Mouse (Mus musculus): ENCODE results near the gene Mettl3. TPM values are rescaled to one million over a fixed set of nuclear protein-coding genes. Genes with fewer than 3 reads are reported as not detected.
"Not testable (repeated sequence)": the region's sequence is repeated elsewhere in the genome, so short reads cannot be mapped to it uniquely, and the experiment has no call there.

The Mettl3 gene
- polyA plus RNA-seq, 1 experiment, result 65.8 TPM

DNA sequence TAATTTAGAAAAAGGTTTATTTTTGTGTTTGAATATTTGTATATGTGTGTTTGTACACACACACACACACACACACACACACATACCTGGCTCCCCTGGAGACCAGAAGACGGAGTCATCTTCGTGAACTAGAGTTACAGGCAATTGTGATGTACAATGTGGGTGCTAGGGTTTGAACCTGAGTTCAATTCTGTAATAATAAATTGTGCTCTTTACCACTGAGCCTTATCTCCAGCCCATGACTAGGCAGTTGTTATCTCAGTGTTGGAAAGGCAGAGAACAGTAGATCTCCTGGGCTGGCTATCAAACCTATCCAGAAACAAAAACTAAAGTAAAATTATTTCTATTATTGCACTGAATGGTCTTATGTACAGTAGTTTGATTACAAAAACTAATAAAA, 1.2 kb upstream of the Mettl3 start:
- peak overlapping the region; percentile 75; the same call in 1 of the 2 replicates for H3K9ac ChIP-seq (ENCODE audit: low read depth, poor library complexity, severe bottlenecking)
- no peak for TF ChIP-seq EP300 (IDR thresholded peaks at IDR 0.05; ENCODE audit: insufficient read depth, low read depth, low read length)
- TF ChIP-seq POLR2A (IDR thresholded peaks at IDR 0.05; ENCODE audit: insufficient read depth, low read length), result no peak
- TF ChIP-seq CTCF (IDR thresholded peaks at IDR 0.05; ENCODE audit: low read depth, low read length), result no peak
- no peak overlapping the region for H3K4me3 ChIP-seq (ENCODE audit: low read depth, low read length)
- H3K27me3 ChIP-seq (ENCODE audit: control insufficient read depth, insufficient read depth, low read length, poor library complexity, severe bottlenecking), result no peaks in the 10 kb centered on the region
- no peaks in the 10 kb centered on the region for H3K9me3 ChIP-seq (replicated peaks; ENCODE audit: control insufficient read depth, insufficient read depth, low read length, poor library complexity, severe bottlenecking)
- H3K27ac ChIP-seq (ENCODE audit: insufficient read depth, low read length), result peak overlapping the region; percentile 52; the same call in 1 of the 2 replicates
- H3K36me3 ChIP-seq (ENCODE audit: control insufficient read depth, insufficient read depth, low read length, poor library complexity, severe bottlenecking), result peaks cover 4% of the 10 kb centered on the region; the same call in 1 of the 2 replicates
- H3K4me1 ChIP-seq (ENCODE audit: control insufficient read depth, insufficient read depth, low read length), result no peaks in the 10 kb centered on the region

DNA sequence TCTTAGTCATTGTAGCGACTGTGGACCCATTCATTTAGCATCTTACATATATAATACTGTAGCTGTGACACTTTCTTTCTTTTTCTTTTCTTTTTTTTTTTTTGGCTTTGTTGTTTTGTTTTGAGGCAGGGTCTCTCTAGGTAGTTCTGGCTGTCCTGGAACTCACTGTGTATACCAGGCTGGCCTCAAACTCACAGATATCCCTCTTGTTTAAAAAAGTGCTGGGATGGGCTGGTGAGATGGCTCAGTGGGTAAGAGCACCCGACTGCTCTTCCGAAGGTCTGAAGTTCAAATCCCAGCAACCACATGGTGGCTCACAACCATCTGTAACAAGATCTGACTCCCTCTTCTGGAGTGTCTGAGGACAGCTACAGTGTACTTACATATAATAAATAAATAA, 1.4 kb downstream of the Mettl3 start:
- not testable (repeated sequence) for H3K9me3 ChIP-seq (replicated peaks; ENCODE audit: control insufficient read depth, insufficient read depth, low read length, poor library complexity, severe bottlenecking); H3K4me3 ChIP-seq (ENCODE audit: low read depth, low read length); H3K4me1 ChIP-seq (ENCODE audit: control insufficient read depth, insufficient read depth, low read length); H3K27me3 ChIP-seq (ENCODE audit: control insufficient read depth, insufficient read depth, low read length, poor library complexity, severe bottlenecking); H3K27ac ChIP-seq (ENCODE audit: insufficient read depth, low read length)
- H3K36me3 ChIP-seq (ENCODE audit: control insufficient read depth, insufficient read depth, low read length, poor library complexity, severe bottlenecking), result peaks cover 20% of the 10 kb centered on the region
- peak overlapping the region; percentile 75; the same call in 1 of the 2 replicates for H3K9ac ChIP-seq (ENCODE audit: low read depth, poor library complexity, severe bottlenecking)

DNA sequence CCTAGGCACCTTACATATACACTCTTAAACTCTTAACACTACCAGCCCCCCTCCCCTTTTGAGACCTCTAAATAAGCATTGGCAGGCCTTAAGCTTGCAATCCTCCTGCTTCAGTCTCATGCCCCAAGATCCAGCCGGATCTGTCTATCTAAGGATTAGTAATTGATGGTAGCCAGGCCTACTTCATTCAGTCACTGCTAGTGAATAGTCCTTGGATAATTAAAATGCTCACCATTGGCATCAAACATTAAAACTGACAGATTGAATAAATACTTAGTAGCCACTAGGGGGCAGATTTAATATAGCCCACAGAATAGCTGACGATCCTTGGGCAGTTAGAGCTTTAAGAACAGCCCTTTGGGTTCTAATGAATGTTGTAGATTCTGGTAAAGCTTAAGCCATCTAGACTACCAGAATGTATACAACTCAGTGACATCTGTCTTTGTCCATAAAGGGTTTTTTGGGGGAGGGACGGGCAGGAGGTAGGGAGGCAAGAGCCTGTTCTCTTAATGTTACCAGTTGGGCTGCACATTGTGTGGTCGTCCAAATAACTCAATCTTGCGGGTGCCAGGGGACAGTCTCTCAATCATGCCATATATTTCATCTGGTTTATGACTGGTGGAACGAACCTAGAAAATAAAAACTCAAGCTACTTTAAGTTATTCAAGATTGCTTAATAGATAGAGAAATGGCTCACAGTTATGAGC, 9.2 kb downstream of the Mettl3 start:
- Histone ChIP-seq H3K27ac (ENCODE audit: insufficient read depth, low read length) (no peak overlapping the region), H3K9ac (ENCODE audit: low read depth, poor library complexity, severe bottlenecking) (no peak overlapping the region), H3K36me3 (ENCODE audit: control insufficient read depth, insufficient read depth, low read length, poor library complexity, severe bottlenecking) (peaks cover 75% of the 10 kb centered on the region), H3K27me3 (ENCODE audit: control insufficient read depth, insufficient read depth, low read length, poor library complexity, severe bottlenecking) (no peaks in the 10 kb centered on the region), H3K4me3 (ENCODE audit: low read depth, low read length) (no peak overlapping the region), H3K4me1 (ENCODE audit: control insufficient read depth, insufficient read depth, low read length) (no peaks in the 10 kb centered on the region), H3K9me3 (replicated peaks; ENCODE audit: control insufficient read depth, insufficient read depth, low read length, poor library complexity, severe bottlenecking) (no peaks in the 10 kb centered on the region)
- TF ChIP-seq EP300 (IDR thresholded peaks at IDR 0.05; ENCODE audit: insufficient read depth, low read depth, low read length), result no peak
- no peak for TF ChIP-seq CTCF (IDR thresholded peaks at IDR 0.05; ENCODE audit: low read depth, low read length)
- no peak for TF ChIP-seq POLR2A (IDR thresholded peaks at IDR 0.05; ENCODE audit: insufficient read depth, low read length)

DNA sequence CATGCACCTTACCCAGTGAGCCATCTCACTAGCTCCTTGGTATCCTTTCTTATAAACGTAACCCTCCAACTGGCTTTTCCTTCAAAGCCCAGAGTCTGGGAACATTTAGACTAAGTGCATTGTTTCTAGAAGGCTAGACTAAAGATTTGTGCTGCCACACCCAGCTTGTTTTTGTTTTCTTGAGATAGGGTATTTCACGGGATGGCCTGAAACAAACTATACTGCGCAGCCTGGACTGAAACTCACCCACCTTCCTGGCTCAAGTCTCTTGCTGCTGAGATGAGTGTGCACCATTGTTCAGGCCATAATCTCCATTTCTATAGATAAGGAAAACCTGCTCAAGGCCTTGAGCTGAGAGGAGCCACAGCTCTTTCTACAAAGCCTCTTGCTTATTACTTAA, 20.7 kb downstream of the Mettl3 start:
- Histone ChIP-seq H3K27ac (ENCODE audit: insufficient read depth, low read length) (peak overlapping the region; percentile 81), H3K9me3 (replicated peaks; ENCODE audit: control insufficient read depth, insufficient read depth, low read length, poor library complexity, severe bottlenecking) (no peaks in the 10 kb centered on the region), H3K4me3 (ENCODE audit: low read depth, low read length) (peak overlapping the region; percentile 24; the same call in 1 of the 2 replicates), H3K9ac (ENCODE audit: low read depth, poor library complexity, severe bottlenecking) (0 out of 2 replicates have a peak overlapping the region, but pooled peaks have one; percentile 0), H3K4me1 (ENCODE audit: control insufficient read depth, insufficient read depth, low read length) (no peaks in the 10 kb centered on the region), H3K27me3 (ENCODE audit: control insufficient read depth, insufficient read depth, low read length, poor library complexity, severe bottlenecking) (no peaks in the 10 kb centered on the region), H3K36me3 (ENCODE audit: control insufficient read depth, insufficient read depth, low read length, poor library complexity, severe bottlenecking) (peaks cover 31% of the 10 kb centered on the region)
- TF ChIP-seq POLR2A (IDR thresholded peaks at IDR 0.05; ENCODE audit: insufficient read depth, low read length), result no peak
- TF ChIP-seq EP300 (IDR thresholded peaks at IDR 0.05; ENCODE audit: insufficient read depth, low read depth, low read length), result no peak
- TF ChIP-seq CTCF (IDR thresholded peaks at IDR 0.05; ENCODE audit: low read depth, low read length), result no peak

DNA sequence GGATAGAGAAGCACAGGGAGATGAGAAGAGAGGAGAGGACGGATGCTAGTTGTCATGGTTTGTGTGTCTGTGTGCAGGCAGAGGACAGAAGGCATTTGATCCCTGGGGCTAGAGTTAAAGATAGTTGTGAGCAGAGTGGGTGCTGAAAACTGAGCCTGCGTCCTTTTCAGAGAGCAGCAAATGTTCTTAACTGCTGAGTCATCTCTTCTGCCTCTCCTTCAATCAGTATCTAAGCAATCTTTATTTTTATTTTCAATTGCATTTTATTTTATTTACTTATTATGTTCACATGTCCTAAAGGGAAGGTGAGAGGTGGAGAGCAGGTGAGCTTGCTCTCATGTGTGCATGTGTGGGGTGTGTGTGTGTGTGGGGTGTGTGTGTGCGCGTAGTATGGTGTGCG, 21.3 kb downstream of the Mettl3 start:
- H3K36me3 ChIP-seq (ENCODE audit: control insufficient read depth, insufficient read depth, low read length, poor library complexity, severe bottlenecking), result peaks cover 28% of the 10 kb centered on the region
- H3K4me3 ChIP-seq (ENCODE audit: low read depth, low read length), result peak overlapping the region; percentile 24
- H3K27ac ChIP-seq (ENCODE audit: insufficient read depth, low read length), result peak overlapping the region; percentile 81
- no peaks in the 10 kb centered on the region for H3K4me1 ChIP-seq (ENCODE audit: control insufficient read depth, insufficient read depth, low read length)
- H3K9ac ChIP-seq (ENCODE audit: low read depth, poor library complexity, severe bottlenecking), result peak overlapping the region; percentile 0; the same call in 1 of the 2 replicates
- H3K27me3 ChIP-seq (ENCODE audit: control insufficient read depth, insufficient read depth, low read length, poor library complexity, severe bottlenecking), result no peaks in the 10 kb centered on the region
- H3K9me3 ChIP-seq (replicated peaks; ENCODE audit: control insufficient read depth, insufficient read depth, low read length, poor library complexity, severe bottlenecking), result no peaks in the 10 kb centered on the region
- no peak for TF ChIP-seq POLR2A (IDR thresholded peaks at IDR 0.05; ENCODE audit: insufficient read depth, low read length)
- no peak for TF ChIP-seq EP300 (IDR thresholded peaks at IDR 0.05; ENCODE audit: insufficient read depth, low read depth, low read length)
- no peak for TF ChIP-seq CTCF (IDR thresholded peaks at IDR 0.05; ENCODE audit: low read depth, low read length)

DNA sequence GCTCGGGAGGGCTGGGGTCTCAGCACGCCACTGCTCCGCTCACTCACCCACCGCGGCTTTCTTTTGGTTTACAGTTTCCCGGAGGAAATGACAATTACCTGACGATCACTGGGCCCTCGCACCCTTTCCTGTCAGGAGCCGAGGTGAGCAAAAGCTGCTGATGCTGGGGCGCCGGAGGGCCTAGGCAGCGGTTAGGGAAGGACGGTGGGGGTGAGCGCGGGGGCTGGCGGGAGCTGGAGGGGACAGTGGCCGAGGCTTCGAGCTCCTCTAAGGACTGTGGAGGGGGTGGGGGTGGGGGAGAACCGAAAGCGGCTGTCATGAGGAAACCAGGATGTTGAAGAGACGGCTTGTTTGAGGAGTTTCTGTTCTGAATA, 25.2 kb downstream of the Mettl3 start:
- no peaks in the 10 kb centered on the region for H3K9me3 ChIP-seq (replicated peaks; ENCODE audit: control insufficient read depth, insufficient read depth, low read length, poor library complexity, severe bottlenecking)
- H3K27me3 ChIP-seq (ENCODE audit: control insufficient read depth, insufficient read depth, low read length, poor library complexity, severe bottlenecking), result no peaks in the 10 kb centered on the region
- H3K4me3 ChIP-seq (ENCODE audit: low read depth, low read length), result peak overlapping the region; percentile 74
- H3K36me3 ChIP-seq (ENCODE audit: control insufficient read depth, insufficient read depth, low read length, poor library complexity, severe bottlenecking), result no peaks in the 10 kb centered on the region
- H3K9ac ChIP-seq (ENCODE audit: low read depth, poor library complexity, severe bottlenecking), result peak overlapping the region; percentile 70
- TF ChIP-seq EP300 (IDR thresholded peaks at IDR 0.05; ENCODE audit: insufficient read depth, low read depth, low read length) (no peak), POLR2A (IDR thresholded peaks at IDR 0.05; ENCODE audit: insufficient read depth, low read length) (no peak), CTCF (IDR thresholded peaks at IDR 0.05; ENCODE audit: low read depth, low read length) (no peak)
- no peaks in the 10 kb centered on the region for H3K4me1 ChIP-seq (ENCODE audit: control insufficient read depth, insufficient read depth, low read length)
- no peak overlapping the region for H3K27ac ChIP-seq (ENCODE audit: insufficient read depth, low read length)
